Comparison of ENCODE assay signal across 30 mouse cellular contexts in genomic region chr2:50268514-50268913, GRCm38 (mm10). TPM values are rescaled to one million over a fixed set of nuclear protein-coding genes. Genes with fewer than 3 reads are reported as not detected.
A peak's percentile ranks its signal among the peaks of the same experiment; 100 is the strongest.
DNase-seq lines count a peak whose midpoint lies in the region; ATAC-seq and TF ChIP-seq lines count a peak whose summit lies in the region.
"Had no signal": no experiment of that assay in that cellular context is flagged by ENCODE, and none has a peak within 500 bp of the region (broad histone marks: within the 10 kb centered on the region; RNA-seq: fewer than 3 reads in every experiment).

No protein-coding gene starts in this region.

- peak; percentile 26; the same call in 1 of the 2 replicates for ATAC-seq in embryonic facial prominence, embryonic 14.5 days (ENCODE audit: low read depth)
- ATAC-seq in kidney, embryonic 14.5 days (ENCODE audit: low FRiP score, low TSS enrichment), result peak; percentile 80
- ATAC-seq in kidney, embryonic 16.5 days (ENCODE audit: low FRiP score, low TSS enrichment), result peak; percentile 63; the same call in 1 of the 2 replicates
- 0 out of 2 replicates have a peak, but pooled peaks have one; percentile 41 for ATAC-seq in stomach, postnatal 0 days (ENCODE audit: low FRiP score, low TSS enrichment)
- ATAC-seq: activated CD4-positive, CD25-positive, alpha-beta regulatory T cell, adult 4 months; CD4-positive, CD25-positive, alpha-beta regulatory T cell, adult 4 months; forebrain, embryonic 14.5 days; forebrain, embryonic 16.5 days; Patski had no signal

- H3K4me2 ChIP-seq in embryonic facial prominence, embryonic 14.5 days (ENCODE audit: low read depth, low read length), result no peak overlapping the region
- no peak overlapping the region for H3K4me2 ChIP-seq in kidney, embryonic 14.5 days (replicated peaks; ENCODE audit: low read depth, low read length)
- no peak overlapping the region for H3K4me2 ChIP-seq in kidney, embryonic 16.5 days (replicated peaks; ENCODE audit: low read depth, low read length)
- H3K4me2 ChIP-seq in stomach, postnatal 0 days (replicated peaks; ENCODE audit: low read depth), result no peak overlapping the region
- H3K4me2 ChIP-seq: embryonic facial prominence, embryonic 12.5 days; embryonic facial prominence, embryonic 15.5 days; forebrain, embryonic 12.5 days had no signal

- H3K27ac ChIP-seq in embryonic facial prominence, embryonic 14.5 days (replicated peaks; ENCODE audit: low read depth, low read length), result no peak overlapping the region
- H3K27ac ChIP-seq in embryonic facial prominence, embryonic 10.5 days (replicated peaks), result no peak overlapping the region
- no peak overlapping the region for H3K27ac ChIP-seq in kidney, embryonic 14.5 days (ENCODE audit: low read depth, low read length)
- H3K27ac ChIP-seq in kidney, embryonic 16.5 days (ENCODE audit: low read length), result no peak overlapping the region
- H3K27ac ChIP-seq in stomach, postnatal 0 days (replicated peaks), result no peak overlapping the region
- H3K27ac ChIP-seq: embryonic facial prominence, embryonic 12.5 days; embryonic facial prominence, embryonic 15.5 days; forebrain, embryonic 10.5 days; forebrain, embryonic 12.5 days had no signal

- H3K9me3 ChIP-seq in embryonic facial prominence, embryonic 14.5 days (ENCODE audit: control insufficient read depth, low read length), result no peaks in the 10 kb centered on the region
- H3K9me3 ChIP-seq in embryonic facial prominence, embryonic 10.5 days, result no peaks in the 10 kb centered on the region
- no peaks in the 10 kb centered on the region for H3K9me3 ChIP-seq in kidney, embryonic 14.5 days (ENCODE audit: control insufficient read depth, low read length)
- no peaks in the 10 kb centered on the region for H3K9me3 ChIP-seq in kidney, embryonic 16.5 days (ENCODE audit: low read length)
- H3K9me3 ChIP-seq in stomach, postnatal 0 days (ENCODE audit: control insufficient read depth, low read length), result no peaks in the 10 kb centered on the region
- H3K9me3 ChIP-seq: embryonic facial prominence, embryonic 12.5 days; embryonic facial prominence, embryonic 15.5 days; forebrain, embryonic 10.5 days; forebrain, embryonic 12.5 days; G1E had no signal

- WGBS in embryonic facial prominence, embryonic 14.5 days, result 27% methylated on average over 2 of the region's 2 CpGs
- 64% methylated on average over 2 of the region's 2 CpGs for WGBS in embryonic facial prominence, embryonic 10.5 days
- 32% methylated on average over 2 of the region's 2 CpGs for WGBS in kidney, embryonic 14.5 days
- 15% methylated on average over 2 of the region's 2 CpGs for WGBS in kidney, embryonic 16.5 days
- 56% methylated on average over 2 of the region's 2 CpGs for WGBS in stomach, postnatal 0 days

- no peak for TF ChIP-seq EP300 in stomach, postnatal 0 days (optimal IDR thresholded peaks at IDR 0.05)

- H3K9ac ChIP-seq in embryonic facial prominence, embryonic 14.5 days (ENCODE audit: low read depth, low read length), result no peak overlapping the region
- H3K9ac ChIP-seq in kidney, embryonic 14.5 days (ENCODE audit: low read depth, low read length), result no peak overlapping the region
- H3K9ac ChIP-seq in kidney, embryonic 16.5 days (replicated peaks; ENCODE audit: low read length), result no peak overlapping the region
- H3K9ac ChIP-seq in stomach, postnatal 0 days (ENCODE audit: low read length), result no peak overlapping the region
- H3K9ac ChIP-seq: embryonic facial prominence, embryonic 12.5 days; embryonic facial prominence, embryonic 15.5 days; forebrain, embryonic 12.5 days had no signal

- intact Hi-C loops in heart, postnatal 25 days (cut with DNase I), result no loop called here

- no peak for TF ChIP-seq CTCF in stomach, postnatal 0 days (IDR thresholded peaks at IDR 0.05; ENCODE audit: low read depth)

- H3K27me3 ChIP-seq in embryonic facial prominence, embryonic 14.5 days (replicated peaks; ENCODE audit: control insufficient read depth, insufficient read depth, low read length), result no peaks in the 10 kb centered on the region
- H3K27me3 ChIP-seq in embryonic facial prominence, embryonic 10.5 days (replicated peaks; ENCODE audit: low read depth, poor library complexity, severe bottlenecking), result no peaks in the 10 kb centered on the region
- H3K27me3 ChIP-seq in kidney, embryonic 14.5 days (ENCODE audit: control insufficient read depth, insufficient read depth, low read length), result no peaks in the 10 kb centered on the region
- H3K27me3 ChIP-seq in kidney, embryonic 16.5 days (ENCODE audit: insufficient read depth, low read length), result no peaks in the 10 kb centered on the region; the same call in 1 of the 2 replicates
- H3K27me3 ChIP-seq in stomach, postnatal 0 days (ENCODE audit: control insufficient read depth, insufficient read depth, low read length), result no peaks in the 10 kb centered on the region
- H3K27me3 ChIP-seq: CH12.LX; embryonic facial prominence, embryonic 12.5 days; embryonic facial prominence, embryonic 15.5 days; forebrain, embryonic 12.5 days; Patski had no signal

- no peaks in the 10 kb centered on the region for H3K36me3 ChIP-seq in embryonic facial prominence, embryonic 14.5 days (ENCODE audit: control insufficient read depth, insufficient read depth, low read length)
- no peaks in the 10 kb centered on the region for H3K36me3 ChIP-seq in embryonic facial prominence, embryonic 10.5 days (replicated peaks)
- H3K36me3 ChIP-seq in kidney, embryonic 14.5 days (ENCODE audit: control insufficient read depth, insufficient read depth, low read length), result no peaks in the 10 kb centered on the region
- no peaks in the 10 kb centered on the region for H3K36me3 ChIP-seq in kidney, embryonic 16.5 days (ENCODE audit: insufficient read depth, low read length)
- no peaks in the 10 kb centered on the region for H3K36me3 ChIP-seq in stomach, postnatal 0 days (ENCODE audit: control insufficient read depth, insufficient read depth, low read length)
- H3K36me3 ChIP-seq: embryonic facial prominence, embryonic 12.5 days; embryonic facial prominence, embryonic 15.5 days; forebrain, embryonic 10.5 days; forebrain, embryonic 12.5 days; G1E had no signal

- DNase-seq in embryonic facial prominence, embryonic 14.5 days (ENCODE audit: low spot score), result no peak
- DNase-seq in embryonic facial prominence, embryonic 10.5 days (ENCODE audit: low spot score), result no peak
- no peak for DNase-seq in kidney, adult 9 months
- DNase-seq in kidney, postnatal 25 days, result no peak
- no peak for DNase-seq in stomach, postnatal 0 days (ENCODE audit: low spot score)
- no peak for DNase-seq in heart, postnatal 25 days (ENCODE audit: low spot score)
- DNase-seq: adrenal gland, adult 8-10 months; adrenal gland, postnatal 25 days; B cell, adult 2 months; cerebellum, adult 11 months; cerebellum, adult 18-20 months; cerebellum, adult 8-10 months; cerebellum, adult 9-11 months; cerebellum, postnatal 14 days; cerebellum, postnatal 36 days; embryo, embryonic 11 days had no signal

- H3K4me1 ChIP-seq in embryonic facial prominence, embryonic 14.5 days (ENCODE audit: control insufficient read depth, insufficient read depth, low read length), result no peaks in the 10 kb centered on the region
- H3K4me1 ChIP-seq in embryonic facial prominence, embryonic 10.5 days, result peaks cover 3% of the 10 kb centered on the region
- no peaks in the 10 kb centered on the region for H3K4me1 ChIP-seq in kidney, embryonic 14.5 days (ENCODE audit: control insufficient read depth, insufficient read depth, low read length)
- H3K4me1 ChIP-seq in kidney, embryonic 16.5 days (ENCODE audit: insufficient read depth, low read length), result peaks cover 13% of the 10 kb centered on the region
- no peaks in the 10 kb centered on the region for H3K4me1 ChIP-seq in stomach, postnatal 0 days (replicated peaks; ENCODE audit: control insufficient read depth, insufficient read depth)
- H3K4me1 ChIP-seq: embryonic facial prominence, embryonic 15.5 days; forebrain, embryonic 10.5 days; forebrain, embryonic 12.5 days had no signal

- no peak overlapping the region for H3K4me3 ChIP-seq in embryonic facial prominence, embryonic 14.5 days (ENCODE audit: low read depth, low read length)
- H3K4me3 ChIP-seq in embryonic facial prominence, embryonic 10.5 days, result no peak overlapping the region
- H3K4me3 ChIP-seq in kidney, embryonic 14.5 days (ENCODE audit: low read length), result no peak overlapping the region
- H3K4me3 ChIP-seq in kidney, embryonic 16.5 days (ENCODE audit: low read length), result no peak overlapping the region
- no peak overlapping the region for H3K4me3 ChIP-seq in stomach, postnatal 0 days (ENCODE audit: low read depth, low read length)
- H3K4me3 ChIP-seq: embryonic facial prominence, embryonic 12.5 days; embryonic facial prominence, embryonic 15.5 days; erythroblast, embryonic 14.5 days; forebrain, embryonic 10.5 days; forebrain, embryonic 12.5 days had no signal

RNA-seq across cellular contexts. Expression of gene Mmadhc, which starts 28.1 kb away (rescaled TPM):
- polyA plus RNA-seq in embryonic facial prominence, embryonic 14.5 days (2014; fragmentation: Nextera tagmentation; extraction: Ambion mirVana), result 160 and 172 TPM in 2 replicates
- polyA plus RNA-seq in embryonic facial prominence, embryonic 10.5 days (2016; fragmentation: Nextera tagmentation; extraction: Ambion mirVana), result 161 and 164 TPM in 2 replicates
- 156 and 157 TPM in 2 replicates for polyA plus RNA-seq in kidney, embryonic 14.5 days (2014; fragmentation: Nextera tagmentation; extraction: Ambion mirVana)
- 166 and 172 TPM in 2 replicates for polyA plus RNA-seq in kidney, embryonic 16.5 days (2015; fragmentation: Nextera tagmentation; extraction: Ambion mirVana)
- 147 and 149 TPM in 2 replicates for polyA plus RNA-seq in stomach, postnatal 0 days (2015; fragmentation: Nextera tagmentation; extraction: Ambion mirVana)
- total RNA-seq in heart, postnatal 25 days (2021), result 100 to 1,000 TPM; 161 to 168 TPM

Comparison
In these comparisons a context has a peak if more than half of its experiments do, and no peak if none do; other contexts are left out.
1. ATAC-seq: peak in every context shown above with its lines; median percentile 80 in kidney, embryonic 14.5 days; 63 in kidney, embryonic 16.5 days; 41 in stomach, postnatal 0 days; 26 in embryonic facial prominence, embryonic 14.5 days.